8 mouse cellular contexts compared by ENCODE assay signal in the genomic region with DNA sequence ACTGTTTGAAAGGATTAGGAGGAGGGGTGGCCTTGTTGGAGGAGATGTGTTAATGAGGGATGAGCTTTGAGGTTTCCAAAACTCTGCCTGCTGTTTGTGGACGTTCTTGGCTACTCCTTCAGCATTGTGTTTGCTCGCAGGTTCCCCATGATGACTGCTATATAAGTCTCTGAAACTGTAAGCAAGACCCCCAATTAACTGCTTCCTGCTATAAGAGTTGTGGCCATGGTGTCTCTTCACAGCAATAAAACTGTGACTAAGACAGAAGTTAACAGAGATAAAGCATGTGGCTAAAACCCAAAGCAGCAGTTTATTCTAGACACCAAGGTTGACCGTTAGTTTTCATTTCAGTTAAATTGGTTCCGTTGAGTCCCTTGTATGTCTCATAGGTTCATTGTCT. TPM values are rescaled to one million over a fixed set of nuclear protein-coding genes. Genes with fewer than 3 reads are reported as not detected.
DNase-seq lines count a peak whose midpoint lies in the region; ATAC-seq and TF ChIP-seq lines count a peak whose summit lies in the region.

No protein-coding gene starts in this region.

- peak overlapping the region; percentile 90 for H3K4me3 ChIP-seq in heart, embryonic 13.5 days
- peak overlapping the region; percentile 79 for H3K4me3 ChIP-seq in bone marrow macrophage, adult 2 months (ENCODE audit: insufficient read depth, low read length)
- H3K4me3 ChIP-seq in hindbrain, embryonic 14.5 days (replicated peaks; ENCODE audit: low read length): peak overlapping the region; percentile 62
- H3K4me3 ChIP-seq in midbrain, embryonic 16.5 days (ENCODE audit: low read depth, low read length): peak overlapping the region; percentile 55

- no peak for TF ChIP-seq POLR2A in bone marrow macrophage, adult 2 months (IDR thresholded peaks at IDR 0.05; ENCODE audit: borderline replicate concordance, low read depth, low read length)

- no peaks in the 10 kb centered on the region for H3K36me3 ChIP-seq in heart, embryonic 13.5 days
- no peaks in the 10 kb centered on the region for H3K36me3 ChIP-seq in hindbrain, embryonic 14.5 days (replicated peaks; ENCODE audit: control insufficient read depth, insufficient read depth)
- H3K36me3 ChIP-seq in midbrain, embryonic 16.5 days (ENCODE audit: control insufficient read depth, insufficient read depth, low read length): no peaks in the 10 kb centered on the region

- WGBS in heart, embryonic 13.5 days: 26% methylated on average over 4 of the region's 4 CpGs
- 27% methylated on average over 4 of the region's 4 CpGs for WGBS in hindbrain, embryonic 14.5 days
- 17% methylated on average over 4 of the region's 4 CpGs for WGBS in midbrain, embryonic 16.5 days

- peaks cover 20% of the 10 kb centered on the region for H3K4me1 ChIP-seq in heart, embryonic 13.5 days
- peaks cover 7% of the 10 kb centered on the region; the same call in 1 of the 2 replicates for H3K4me1 ChIP-seq in bone marrow macrophage, adult 2 months (ENCODE audit: control insufficient read depth, insufficient read depth, low read length)
- H3K4me1 ChIP-seq in hindbrain, embryonic 14.5 days (replicated peaks; ENCODE audit: control insufficient read depth, insufficient read depth, low read length): no peaks in the 10 kb centered on the region
- H3K4me1 ChIP-seq in midbrain, embryonic 16.5 days (ENCODE audit: control insufficient read depth, insufficient read depth, low read length): peaks cover 6% of the 10 kb centered on the region

- TF ChIP-seq CTCF in bone marrow macrophage, adult 2 months (IDR thresholded peaks at IDR 0.05; ENCODE audit: low read depth, low read length): no peak

- H3K4me2 ChIP-seq in heart, embryonic 13.5 days: peak overlapping the region; percentile 73
- H3K4me2 ChIP-seq in hindbrain, embryonic 14.5 days (replicated peaks): peak overlapping the region; percentile 73
- H3K4me2 ChIP-seq in midbrain, embryonic 16.5 days (ENCODE audit: low read length): peak overlapping the region; percentile 76

- peak overlapping the region; percentile 88 for H3K9ac ChIP-seq in heart, embryonic 13.5 days
- no peak overlapping the region for H3K9ac ChIP-seq in hindbrain, embryonic 14.5 days
- peak overlapping the region; percentile 58 for H3K9ac ChIP-seq in midbrain, embryonic 16.5 days (ENCODE audit: low read depth, low read length)

- peak overlapping the region; percentile 87 for H3K27ac ChIP-seq in heart, embryonic 13.5 days (replicated peaks)
- H3K27ac ChIP-seq in bone marrow macrophage, adult 2 months (ENCODE audit: insufficient read depth, low read depth, low read length): no peak overlapping the region
- H3K27ac ChIP-seq in hindbrain, embryonic 14.5 days: no peak overlapping the region
- no peak overlapping the region for H3K27ac ChIP-seq in midbrain, embryonic 16.5 days (ENCODE audit: low read length)

- no peaks in the 10 kb centered on the region for H3K27me3 ChIP-seq in heart, embryonic 13.5 days (replicated peaks)
- no peaks in the 10 kb centered on the region for H3K27me3 ChIP-seq in hindbrain, embryonic 14.5 days (ENCODE audit: control insufficient read depth, insufficient read depth, low read length)
- H3K27me3 ChIP-seq in midbrain, embryonic 16.5 days (ENCODE audit: control insufficient read depth, insufficient read depth, low read depth, low read length): no peaks in the 10 kb centered on the region

- H3K9me3 ChIP-seq in heart, embryonic 13.5 days: no peaks in the 10 kb centered on the region
- H3K9me3 ChIP-seq in hindbrain, embryonic 14.5 days (ENCODE audit: control insufficient read depth, low read length): no peaks in the 10 kb centered on the region
- H3K9me3 ChIP-seq in midbrain, embryonic 16.5 days (replicated peaks; ENCODE audit: control insufficient read depth, low read length, poor library complexity, severe bottlenecking): no peaks in the 10 kb centered on the region

- DNase-seq in heart, adult 8-10 months (ENCODE audit: low spot score): no peak
- no peak for DNase-seq in hindbrain, embryonic 14.5 days (ENCODE audit: low spot score)
- no peak for DNase-seq in natural killer cell, adult 2 months (ENCODE audit: low spot score in 2 of 2)
- DNase-seq in frontal cortex, postnatal 10 days (ENCODE audit: low spot score in 2 of 2): no peak
- no peak for DNase-seq in right cerebral cortex, postnatal 10 days (ENCODE audit: low spot score in 2 of 2)

- no peak for ATAC-seq in heart, embryonic 13.5 days (ENCODE audit: extremely low read depth, insufficient number of reproducible peaks, low FRiP score, low TSS enrichment)
- ATAC-seq in hindbrain, embryonic 14.5 days (ENCODE audit: low FRiP score): no peak
- no peak for ATAC-seq in midbrain, embryonic 16.5 days

RNA-seq across cellular contexts. Expression of gene Knl1, which starts 0.9 kb away (rescaled TPM):
- polyA plus RNA-seq in heart, embryonic 13.5 days (2015; fragmentation: Nextera tagmentation; extraction: Ambion mirVana): 31.4 and 34.7 TPM in 2 replicates
- under 1 TPM; 0.12 to 0.92 (median 0.24) TPM for total RNA-seq in heart, adult 8-10 months (2022)
- polyA plus RNA-seq in bone marrow macrophage, adult 2 months (2012; ENCODE audit: insufficient read depth, insufficient read length, missing spikeins): 11.8 and 17.6 TPM in 2 replicates
- 6.6 and 8.3 TPM in 2 replicates for polyA plus RNA-seq in hindbrain, embryonic 14.5 days (2014; fragmentation: Nextera tagmentation; extraction: Ambion mirVana)
- polyA plus RNA-seq in midbrain, embryonic 16.5 days (2015; fragmentation: Nextera tagmentation; extraction: Ambion mirVana): 4.5 and 8.4 TPM in 2 replicates

RNA-seq across cellular contexts. Expression of gene Rpusd2, which starts 13.3 kb away (rescaled TPM):
- polyA plus RNA-seq in heart, embryonic 13.5 days (2015; fragmentation: Nextera tagmentation; extraction: Ambion mirVana): 4.1 and 4.6 TPM in 2 replicates
- 1 to 10 TPM; 4.2 to 4.7 (median 4.5) TPM for total RNA-seq in heart, adult 8-10 months (2022)
- 1.9 and 2.5 TPM in 2 replicates for polyA plus RNA-seq in bone marrow macrophage, adult 2 months (2012; ENCODE audit: insufficient read depth, insufficient read length, missing spikeins)
- polyA plus RNA-seq in hindbrain, embryonic 14.5 days (2014; fragmentation: Nextera tagmentation; extraction: Ambion mirVana): 3.6 and 3.9 TPM in 2 replicates
- 4.1 and 4.5 TPM in 2 replicates for polyA plus RNA-seq in midbrain, embryonic 16.5 days (2015; fragmentation: Nextera tagmentation; extraction: Ambion mirVana)

RNA-seq across cellular contexts. Expression of gene Ccdc32, which starts 18.7 kb away (rescaled TPM):
- 16.0 and 17.6 TPM in 2 replicates for polyA plus RNA-seq in heart, embryonic 13.5 days (2015; fragmentation: Nextera tagmentation; extraction: Ambion mirVana)
- 10 to 100 TPM in 3 of 4 experiments, 1 to 10 TPM in 1; 9.5 to 13.6 (median 11.9) TPM for total RNA-seq in heart, adult 8-10 months (2022)
- 20.9 and 21.5 TPM in 2 replicates for polyA plus RNA-seq in bone marrow macrophage, adult 2 months (2012; ENCODE audit: insufficient read depth, insufficient read length, missing spikeins)
- 36.0 and 36.5 TPM in 2 replicates for polyA plus RNA-seq in hindbrain, embryonic 14.5 days (2014; fragmentation: Nextera tagmentation; extraction: Ambion mirVana)
- polyA plus RNA-seq in midbrain, embryonic 16.5 days (2015; fragmentation: Nextera tagmentation; extraction: Ambion mirVana): 40.7 and 44.6 TPM in 2 replicates
